Mouse (Mus musculus) heart, embryonic 14.5 days (tissue): ENCODE data around the gene Bik. TPM values are rescaled to one million over a fixed set of nuclear protein-coding genes. Genes with fewer than 3 reads are reported as not detected.

Experiments
- ATAC-seq: fragments of 200-750 bp; cut with Nextera tagmentation; 2 replicates; pipeline ENCODE4 v1.8.0; 2017; ENCODE audit warnings: low read depth, moderate TSS enrichment; ENCODE audit not compliant: insufficient number of reproducible peaks, insufficient read depth, low FRiP score
- H3K27ac ChIP-seq, 2 experiments: fragments of 200-500 bp in 1 of 2; fragments of 300-500 bp in 1 of 2; sonication (generic) in 1 of 2; replicated peaks in 1 of 2; 2 replicates each; pipeline ENCODE4 v1.5.1; 2012 to 2014; ENCODE audit warnings: low read depth in 2 of 2, low read length in 2 of 2, control low read depth in 1 of 2, mild to moderate bottlenecking in 1 of 2, mixed read lengths in 1 of 2; ENCODE audit not compliant: control insufficient read depth in 1 of 2, insufficient read depth in 1 of 2
- H3K27me3 ChIP-seq: fragments of 300-500 bp; sonication (generic); 2 replicates; pipeline ENCODE4 v1.6.1; 2014; ENCODE audit warnings: mild to moderate bottlenecking, low read length, control low read depth; ENCODE audit not compliant: control insufficient read depth, insufficient read depth
- H3K36me3 ChIP-seq: fragments of 300-500 bp; sonication (generic); 2 replicates; pipeline ENCODE4 v1.6.1; 2014; ENCODE audit warnings: mild to moderate bottlenecking, control low read depth, low read length, mixed read lengths; ENCODE audit not compliant: control insufficient read depth, insufficient read depth
- H3K4me1 ChIP-seq, 2 experiments: fragments of 200-500 bp in 1 of 2; fragments of 300-500 bp in 1 of 2; sonication (generic) in 1 of 2; 2 replicates each; pipeline ENCODE4 v1.6.1; 2012 to 2014; ENCODE audit warnings: low read length in 2 of 2, control low read depth in 1 of 2, mixed read lengths in 1 of 2; ENCODE audit not compliant: control insufficient read depth in 2 of 2, insufficient read depth in 2 of 2
- H3K4me2 ChIP-seq: fragments of 300-500 bp; sonication (generic); 2 replicates; pipeline ENCODE4 v1.6.1; 2014; ENCODE audit warnings: mild to moderate bottlenecking, low read length
- H3K4me3 ChIP-seq, 2 experiments: fragments of 200-500 bp in 1 of 2; fragments of 300-500 bp in 1 of 2; sonication (generic) in 1 of 2; 2 replicates each; pipeline ENCODE4 v1.5.1; 2012 to 2014; ENCODE audit warnings: low read length in 2 of 2, mild to moderate bottlenecking in 2 of 2, control low read depth in 1 of 2, low read depth in 1 of 2, moderate library complexity in 1 of 2; ENCODE audit not compliant: control insufficient read depth in 1 of 2, insufficient read depth in 1 of 2
- H3K9ac ChIP-seq: fragments of 300-500 bp; sonication (generic); 2 replicates; pipeline ENCODE4 v1.6.1; 2014; ENCODE audit warnings: mild to moderate bottlenecking, low read length
- H3K9me3 ChIP-seq: fragments of 300-500 bp; sonication (generic); 2 replicates; pipeline ENCODE4 v1.6.1; 2016; ENCODE audit warnings: low read length, control low read depth; ENCODE audit not compliant: control insufficient read depth
- whole genome bisulfite sequencing: fragments of 180-500 bp; shearing (Covaris S2); extraction: QIAGEN DNeasy Blood & Tissue Kit; methylation state at CpG from one replicate; pipeline ENCODE4 v1.1.7; 2014; 5-methylcytosine and 5-hydroxymethylcytosine counted together
- polyA plus RNA-seq: library from polyadenylated mRNA; unstranded; fragments of >200 nt; fragmentation: Nextera tagmentation; extraction: Ambion mirVana; gene quantifications from 2 replicates; pipeline ENCODE4 v1.2.1, GENCODE M21; 2014

Bik gene
- polyA plus RNA-seq, 1 experiment from 2014 or later, result 37.2 TPM

DNA sequence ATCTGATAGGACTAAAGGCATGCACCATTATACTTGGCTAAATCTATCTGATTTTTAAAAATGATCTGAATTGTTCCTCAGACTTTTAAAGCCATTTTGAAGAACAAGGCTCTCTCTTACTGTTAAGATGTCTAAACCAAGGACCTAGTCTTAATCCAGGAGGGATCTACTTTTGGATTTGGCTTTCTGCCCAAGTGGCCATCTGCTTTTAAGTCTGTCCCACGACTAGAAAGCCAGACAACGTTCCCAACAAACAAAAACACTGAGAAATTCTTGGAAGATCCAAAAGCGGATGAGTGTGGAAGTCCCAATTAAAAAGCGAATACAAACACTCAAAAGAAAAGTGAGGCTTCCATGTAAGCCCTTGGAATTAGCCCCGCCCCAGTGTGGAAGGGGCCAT, 11.6 kb upstream of the Bik start:
- Histone ChIP-seq H3K9ac (no peak overlapping the region), H3K36me3 (no peaks in the 10 kb centered on the region), H3K27ac (no peak overlapping the region), H3K27me3 (no peaks in the 10 kb centered on the region), H3K9me3 (0 out of 2 replicates have a peak, but pooled peaks cover 2% of the 10 kb centered on the region), H3K4me3 (no peak overlapping the region), H3K4me2 (no peak overlapping the region), H3K4me1 (peaks cover 10 to 13% of the 10 kb centered on the region in 2 experiments)
- 67% methylated on average over 5 of the region's 5 CpGs for WGBS
- no peak for ATAC-seq

- ATAC-seq, result peak; percentile 40; the same call in 1 of the 2 replicates
- H3K36me3 ChIP-seq, result no peaks in the 10 kb centered on the region
- no peak overlapping the region for H3K27ac ChIP-seq
- H3K27me3 ChIP-seq, result no peaks in the 10 kb centered on the region
- H3K4me3 ChIP-seq, result no peak overlapping the region; a peak in 1 of 4 replicates
- H3K4me1 ChIP-seq, result peaks cover 17 to 29% of the 10 kb centered on the region in 2 experiments
- H3K9me3 ChIP-seq, result 0 out of 2 replicates have a peak, but pooled peaks cover 2% of the 10 kb centered on the region
- peak overlapping the region; percentile 54 for H3K4me2 ChIP-seq
- WGBS, result 27% methylated on average over 20 of the region's 20 CpGs
- H3K9ac ChIP-seq, result peak overlapping the region; percentile 60
Observed at GRCm38 (mm10) chr15:83518215-83519048, 8.2 kb upstream of the Bik start.

DNA sequence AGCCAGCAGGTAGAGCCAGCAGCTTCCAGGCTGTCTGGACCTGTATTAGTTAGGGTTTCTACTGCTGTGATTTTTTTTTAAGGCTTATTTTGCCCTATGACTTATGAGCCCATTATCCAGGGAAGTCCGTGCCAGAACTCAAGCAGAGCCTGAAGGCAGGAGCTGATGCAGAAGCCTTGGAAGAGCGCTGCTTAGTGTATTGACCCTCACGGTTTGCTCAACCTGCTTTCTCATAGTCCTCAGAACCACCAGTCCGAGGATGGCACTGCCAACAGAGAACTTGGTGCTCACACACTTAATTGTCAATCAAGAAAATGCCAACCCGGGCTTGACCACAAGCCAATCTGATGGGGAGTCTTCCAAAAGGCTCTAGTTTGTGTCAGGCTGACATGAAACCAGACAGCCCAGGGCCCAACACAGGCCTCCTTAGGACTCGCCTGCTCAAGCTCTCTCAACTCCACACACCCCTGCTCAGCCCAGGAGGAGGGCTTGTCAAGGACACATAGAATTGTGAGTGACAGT, 5.7 kb upstream of the Bik start:
- H3K27ac ChIP-seq, result no peak overlapping the region
- no peak for ATAC-seq
- 77% methylated on average over 6 of the region's 6 CpGs for WGBS

DNA sequence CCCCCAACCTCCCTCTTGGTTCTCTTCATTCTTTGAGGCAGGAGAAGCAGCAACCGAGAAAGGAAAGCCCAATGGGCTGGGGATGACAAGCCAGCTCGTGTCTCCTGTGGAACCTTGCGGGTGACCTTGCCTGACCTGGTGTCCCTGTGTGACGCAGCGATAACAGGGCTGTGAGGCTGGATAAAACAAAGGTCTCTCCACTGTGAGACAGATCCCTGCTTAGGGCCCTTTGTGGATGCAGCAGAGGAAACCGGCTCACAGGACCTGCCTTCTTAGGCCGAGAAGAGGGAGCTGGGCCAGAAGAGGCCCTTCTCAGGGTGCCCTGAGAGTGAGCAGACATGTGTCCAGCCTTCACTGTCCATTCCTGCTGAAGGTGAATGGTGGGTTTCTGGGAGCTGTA, 3.5 kb upstream of the Bik start:
- H3K9ac ChIP-seq, result peak overlapping the region; percentile 51
- peak overlapping the region; percentile 71 for H3K4me2 ChIP-seq
- peaks cover 47 to 63% of the 10 kb centered on the region in 2 experiments for H3K4me1 ChIP-seq
- H3K9me3 ChIP-seq, result no peaks in the 10 kb centered on the region
- no peaks in the 10 kb centered on the region for H3K27me3 ChIP-seq
- H3K36me3 ChIP-seq, result no peaks in the 10 kb centered on the region
- peak; percentile 75 for ATAC-seq
- H3K4me3 ChIP-seq, result no peak overlapping the region
- H3K27ac ChIP-seq, result peak overlapping the region; percentile 95 to 96
- WGBS, result 2% methylated on average over 7 of the region's 7 CpGs

More for the DNA sequence above, 5.7 kb upstream of the Bik start:
- Histone ChIP-seq H3K9ac (no peak overlapping the region), H3K4me2 (no peak overlapping the region), H3K4me1 (peaks cover 40 to 53% of the 10 kb centered on the region in 2 experiments), H3K36me3 (no peaks in the 10 kb centered on the region), H3K4me3 (no peak overlapping the region), H3K9me3 (0 out of 2 replicates have a peak, but pooled peaks cover 2% of the 10 kb centered on the region), H3K27me3 (no peaks in the 10 kb centered on the region)

DNA sequence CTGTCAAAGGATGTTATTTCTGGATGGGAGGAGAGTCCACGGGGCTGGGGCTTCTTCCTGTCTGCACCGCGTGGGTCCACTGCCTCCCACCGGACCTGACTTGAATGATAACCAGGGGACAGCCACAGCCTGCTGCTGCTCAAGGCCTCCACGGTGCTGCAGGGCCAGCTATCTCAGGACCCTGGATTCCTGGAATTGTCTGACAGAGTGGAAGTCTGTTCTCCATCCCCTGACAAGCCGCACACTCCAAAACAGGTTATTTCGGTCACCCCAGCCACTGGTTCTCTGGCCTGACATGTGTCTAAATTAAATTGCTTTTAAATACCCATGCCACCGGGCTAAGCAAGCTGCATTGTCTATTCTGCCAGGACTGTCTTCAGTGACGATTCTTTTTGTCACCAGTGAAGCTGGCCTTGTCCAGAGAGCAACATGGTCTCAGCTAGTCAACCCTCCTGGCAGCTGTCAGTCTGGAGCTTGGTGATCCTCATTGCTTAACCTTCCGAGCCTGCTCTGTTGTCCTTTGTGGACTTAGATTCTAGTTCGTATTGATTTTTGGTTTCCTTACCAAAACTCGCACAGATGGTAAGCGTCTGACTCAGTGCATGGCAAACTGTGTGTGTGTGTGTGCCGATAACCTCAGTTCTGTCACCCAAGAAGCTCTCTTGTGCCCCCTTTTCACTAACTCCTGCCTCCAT, 2.9 kb upstream of the Bik start:
- Histone ChIP-seq H3K27me3 (no peaks in the 10 kb centered on the region), H3K4me2 (peak overlapping the region; percentile 71), H3K9me3 (no peaks in the 10 kb centered on the region), H3K4me1 (peaks cover 41 to 61% of the 10 kb centered on the region in 2 experiments), H3K4me3 (peak overlapping the region; percentile 2 to 8; a peak in 2 of 4 replicates), H3K9ac (peak overlapping the region; percentile 59), H3K27ac (peak overlapping the region; percentile 95 to 96), H3K36me3 (no peaks in the 10 kb centered on the region)
- ATAC-seq, result peak; percentile 82
- 14% methylated on average over 14 of the region's 14 CpGs for WGBS

- peak overlapping the region; percentile 95 to 96 for H3K27ac ChIP-seq
- ATAC-seq, result no peak
- H3K4me1 ChIP-seq, result peaks cover 43 to 67% of the 10 kb centered on the region in 2 experiments
- peak overlapping the region; percentile 2 to 8; a peak in 2 of 4 replicates for H3K4me3 ChIP-seq
- H3K36me3 ChIP-seq, result no peaks in the 10 kb centered on the region
- no peaks in the 10 kb centered on the region for H3K9me3 ChIP-seq
- 63% methylated on average over 3 of the region's 3 CpGs for WGBS
- H3K4me2 ChIP-seq, result peak overlapping the region; percentile 71
- H3K27me3 ChIP-seq, result no peaks in the 10 kb centered on the region
- peak overlapping the region; percentile 59 for H3K9ac ChIP-seq
Observed at GRCm38 (mm10) chr15:83524333-83524729, 2.3 kb upstream of the Bik start.

GRCm38 (mm10) chr15:83527092-83527437, 403 bp downstream of the Bik start:
- Histone ChIP-seq H3K27me3 (no peaks in the 10 kb centered on the region), H3K27ac (peak overlapping the region; percentile 43 to 58), H3K4me3 (peak overlapping the region; percentile 69 to 71), H3K9ac (peak overlapping the region; percentile 77), H3K36me3 (peaks cover 17% of the 10 kb centered on the region), H3K9me3 (no peaks in the 10 kb centered on the region), H3K4me2 (peak overlapping the region; percentile 71), H3K4me1 (peaks cover 55 to 74% of the 10 kb centered on the region in 2 experiments)
- WGBS, result 1% methylated on average over 26 of the region's 26 CpGs
- no peak for ATAC-seq
